Mouse (Mus musculus) thymus, adult 2 months (tissue): ENCODE results near the gene Gm2001.
"Not testable (repeated sequence)": the region's sequence is repeated elsewhere in the genome, so short reads cannot be mapped to it uniquely, and the experiment has no call there.

ENCODE experiments used
- CTCF ChIP-seq: fragments of 200-500 bp; IDR thresholded peaks from 2 replicates; pipeline ENCODE4 v1.5.1; 2012; ENCODE audit warnings: mild to moderate bottlenecking, control low read depth, low read length, moderate library complexity, borderline replicate concordance; ENCODE audit not compliant: control insufficient read depth, poor library complexity, insufficient read depth; ENCODE audit errors: extremely low read depth
- POLR2A ChIP-seq: fragments of 200-500 bp; IDR thresholded peaks from 2 replicates; pipeline ENCODE4 v1.6.1; 2012; ENCODE audit warnings: mild to moderate bottlenecking, low read length, control low read depth, moderate library complexity; ENCODE audit not compliant: control insufficient read depth, poor library complexity, insufficient read depth; ENCODE audit errors: extremely low read depth

- not testable (repeated sequence) for TF ChIP-seq POLR2A, CTCF
These were observed 13.9 kb upstream of the Gm2001 start for GRCm38 (mm10) chr12:87856067-87856466.
